Mouse (Mus musculus) midbrain, embryonic 16.5 days (tissue): ENCODE results near the gene Capn5. TPM values are rescaled to one million over a fixed set of nuclear protein-coding genes. Genes with fewer than 3 reads are reported as not detected.
A peak's percentile ranks its signal among the peaks of the same experiment; 100 is the strongest.

Source experiments
- ATAC-seq: fragments of 200-750 bp; cut with Nextera tagmentation; 2 replicates; pipeline ENCODE4 v1.8.0; 2017; ENCODE audit warnings: moderate TSS enrichment
- H3K27ac ChIP-seq: fragments of 300-500 bp; sonication (generic); 2 replicates; pipeline ENCODE4 v1.5.1; 2014; ENCODE audit warnings: mild to moderate bottlenecking, low read length, mixed read lengths
- H3K27me3 ChIP-seq: fragments of 300-500 bp; sonication (generic); 2 replicates; pipeline ENCODE4 v1.6.1; 2014; ENCODE audit warnings: low read depth, low read length, mixed read lengths; ENCODE audit not compliant: control insufficient read depth, insufficient read depth
- H3K36me3 ChIP-seq: fragments of 300-500 bp; sonication (generic); 2 replicates; pipeline ENCODE4 v1.6.1; 2014; ENCODE audit warnings: mild to moderate bottlenecking, low read length, moderate library complexity, mixed read lengths; ENCODE audit not compliant: control insufficient read depth, insufficient read depth
- H3K4me1 ChIP-seq: fragments of 300-500 bp; sonication (generic); 2 replicates; pipeline ENCODE4 v1.6.1; 2014; ENCODE audit warnings: mild to moderate bottlenecking, low read length, mixed read lengths; ENCODE audit not compliant: control insufficient read depth, insufficient read depth
- H3K4me2 ChIP-seq: fragments of 300-500 bp; sonication (generic); 2 replicates; pipeline ENCODE4 v1.6.1; 2014; ENCODE audit warnings: mild to moderate bottlenecking, low read length, mixed read lengths
- H3K4me3 ChIP-seq: fragments of 300-500 bp; sonication (generic); 2 replicates; pipeline ENCODE4 v1.5.1; 2014; ENCODE audit warnings: low read depth, mild to moderate bottlenecking, low read length, moderate library complexity, mixed read lengths
- H3K9ac ChIP-seq: fragments of 300-500 bp; sonication (generic); 2 replicates; pipeline ENCODE4 v1.6.1; 2014; ENCODE audit warnings: low read depth, low read length, mixed read lengths
- H3K9me3 ChIP-seq: fragments of 300-500 bp; sonication (generic); replicated peaks from 2 replicates; pipeline ENCODE4 v1.6.1; 2014; ENCODE audit warnings: mild to moderate bottlenecking, low read length, mixed read lengths; ENCODE audit not compliant: control insufficient read depth, poor library complexity, severe bottlenecking
- WGBS: fragments of 180-500 bp; shearing (Covaris S2); extraction: QIAGEN DNeasy Blood & Tissue Kit; methylation state at CpG from one replicate; pipeline ENCODE4 v1.1.7; 2014; 5-methylcytosine and 5-hydroxymethylcytosine counted together
- polyA plus RNA-seq: library from polyadenylated mRNA; unstranded; fragments of >200 nt; fragmentation: Nextera tagmentation; extraction: Ambion mirVana; gene quantifications from 2 replicates; pipeline ENCODE4 v1.2.1, GENCODE M21; 2015

The Capn5 gene
- polyA plus RNA-seq, 1 experiment from 2014 or later, result 23.5 TPM

DNA sequence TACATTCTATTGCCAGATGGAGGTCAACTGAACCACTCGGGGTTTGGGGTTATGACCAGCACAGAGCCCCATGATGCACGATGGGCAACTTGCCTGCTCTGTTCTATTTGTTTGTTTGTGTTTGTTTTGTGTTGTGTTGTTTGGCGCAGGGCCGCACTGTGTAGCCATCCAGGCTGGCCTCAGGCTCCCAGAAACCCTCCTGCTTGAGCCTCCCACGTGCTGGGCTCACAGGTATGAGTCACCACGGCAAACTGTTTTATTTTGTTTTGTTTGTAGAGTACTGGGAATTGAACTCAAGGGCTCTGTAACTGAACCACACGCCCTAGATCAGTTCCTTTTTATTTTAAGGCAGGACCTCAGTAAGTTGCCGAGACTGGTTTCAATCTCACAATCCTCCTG, 31.6 kb downstream of the Capn5 start:
- no peak for ATAC-seq
- Histone ChIP-seq H3K4me1 (peaks cover 9% of the 10 kb centered on the region), H3K36me3 (no peaks in the 10 kb centered on the region), H3K4me2 (no peak overlapping the region), H3K27me3 (no peaks in the 10 kb centered on the region), H3K27ac (no peak overlapping the region), H3K9me3 (no peaks in the 10 kb centered on the region), H3K4me3 (no peak overlapping the region), H3K9ac (no peak overlapping the region)
- 85% methylated on average over 8 of the region's 8 CpGs for WGBS

DNA sequence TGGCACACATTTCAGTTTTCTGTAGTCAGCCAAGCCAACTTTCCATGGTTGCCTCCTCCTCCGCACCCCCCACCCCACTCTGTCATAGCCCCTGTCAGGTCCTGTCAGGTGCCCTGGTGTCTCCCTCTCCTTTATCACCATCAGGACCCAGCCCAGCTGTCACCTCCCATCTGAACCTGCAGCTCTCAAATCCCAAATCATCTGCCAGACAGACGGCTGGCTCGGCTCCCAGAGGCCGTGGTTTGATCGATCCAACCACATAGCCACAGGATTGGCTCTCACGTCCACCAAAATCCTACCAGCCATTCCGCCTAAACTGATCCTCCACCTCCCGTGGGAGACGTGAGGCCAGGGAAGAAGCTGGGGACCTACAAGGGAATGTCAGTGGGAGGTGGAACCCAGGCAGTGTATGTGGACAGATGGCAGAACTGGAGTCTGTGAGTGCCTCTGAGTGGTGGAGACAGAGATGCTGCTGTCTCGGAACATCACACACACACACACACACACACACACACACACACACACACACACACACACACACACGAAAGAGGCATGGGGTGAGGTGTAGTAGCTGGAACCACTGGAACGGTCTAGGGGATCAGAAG, 32.1 kb downstream of the Capn5 start:
- ATAC-seq, result no peak

DNA sequence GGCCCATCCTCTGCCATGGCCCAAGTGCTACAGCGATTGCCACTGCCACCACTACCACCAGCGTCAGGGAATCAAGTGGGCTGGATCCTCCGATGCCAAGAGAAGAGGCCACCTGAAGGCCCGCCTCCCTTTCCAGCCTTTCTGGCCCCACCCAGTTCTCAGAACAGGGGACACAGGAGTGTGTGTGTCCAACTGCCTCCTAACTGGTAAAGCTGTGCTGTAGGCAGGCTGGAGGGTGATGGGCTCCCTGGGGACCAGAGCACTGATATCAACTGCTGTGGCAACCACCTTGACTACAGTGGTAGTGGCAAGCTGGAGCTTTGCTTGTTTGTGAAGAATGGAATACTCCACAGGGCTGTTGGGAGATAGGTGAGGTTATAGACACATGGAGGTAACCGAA, 32.7 kb downstream of the Capn5 start, which contains the start of gene Omp:
Omp (minus strand) TSS at position 101 of the 400 bp plus-strand sequence.
- 89% methylated on average over 5 of the region's 5 CpGs for WGBS
- no peak within 1 kb of the TSS for H3K4me3 ChIP-seq
- no peaks in the 10 kb centered on the region for H3K9me3 ChIP-seq
- no peak within 1 kb of the TSS for H3K9ac ChIP-seq
- no peak for ATAC-seq
- peaks cover 10% of the 10 kb centered on the region for H3K4me1 ChIP-seq
- no peaks in the 10 kb centered on the region for H3K36me3 ChIP-seq
- no peak within 1 kb of the TSS for H3K27ac ChIP-seq
- H3K27me3 ChIP-seq, result no peaks in the 10 kb centered on the region
- H3K4me2 ChIP-seq, result no peak within 1 kb of the TSS

More for the DNA sequence above, 32.1 kb downstream of the Capn5 start:
- Histone ChIP-seq H3K4me3 (no peak overlapping the region), H3K4me1 (peaks cover 10% of the 10 kb centered on the region), H3K36me3 (no peaks in the 10 kb centered on the region), H3K9ac (no peak overlapping the region), H3K27ac (no peak overlapping the region), H3K4me2 (no peak overlapping the region), H3K27me3 (no peaks in the 10 kb centered on the region), H3K9me3 (no peaks in the 10 kb centered on the region)
- 81% methylated on average over 11 of the region's 12 CpGs for WGBS

DNA sequence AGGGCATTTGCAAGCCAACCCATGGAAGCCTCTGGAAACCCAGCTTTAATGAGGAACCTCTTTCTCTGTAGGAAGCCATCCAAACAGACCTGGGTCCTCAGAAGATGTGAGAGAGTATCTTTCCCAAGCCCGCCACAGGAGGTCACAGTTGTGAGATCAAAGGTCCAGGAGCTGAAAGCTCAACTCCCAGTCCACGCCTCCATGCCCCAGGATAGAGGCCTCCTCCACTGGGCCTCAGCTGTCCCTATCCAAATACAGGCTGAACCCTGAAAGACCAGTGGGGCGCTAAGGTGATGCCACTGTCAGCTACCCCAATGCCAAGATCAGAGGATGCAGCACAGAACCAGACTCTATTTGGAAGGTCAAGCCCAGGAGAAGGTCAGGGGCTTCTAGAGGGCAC, 35.4 kb downstream of the Capn5 start:
- no peak overlapping the region for H3K4me2 ChIP-seq
- WGBS, result 31% methylated on average over 3 of the region's 3 CpGs
- no peak overlapping the region for H3K4me3 ChIP-seq
- no peak for ATAC-seq
- H3K4me1 ChIP-seq, result peaks cover 3% of the 10 kb centered on the region; the same call in 1 of the 2 replicates
- no peaks in the 10 kb centered on the region for H3K27me3 ChIP-seq
- H3K9me3 ChIP-seq, result no peaks in the 10 kb centered on the region
- H3K27ac ChIP-seq, result no peak overlapping the region
- no peaks in the 10 kb centered on the region for H3K36me3 ChIP-seq
- H3K9ac ChIP-seq, result no peak overlapping the region

DNA sequence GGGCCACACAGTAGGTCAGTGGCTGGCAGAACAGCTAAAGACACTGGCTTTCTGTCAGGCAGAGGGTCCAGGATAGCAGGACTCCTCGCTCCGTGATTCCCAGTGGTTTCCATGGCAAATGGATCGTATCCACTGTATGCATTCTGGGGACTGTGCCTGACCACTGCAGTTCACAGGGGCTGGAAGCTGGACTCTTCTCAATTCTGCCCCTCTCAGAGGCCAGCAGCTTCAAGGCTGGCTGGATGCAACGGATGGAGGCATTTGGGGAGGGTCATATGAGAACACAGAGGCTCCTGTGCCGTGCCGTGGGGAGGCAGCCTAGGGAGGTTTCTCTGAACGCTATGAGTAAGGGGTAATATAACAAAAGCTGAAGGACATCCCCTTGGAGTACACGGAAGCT, 35.8 kb downstream of the Capn5 start:
- WGBS, result 26% methylated on average over 8 of the region's 8 CpGs
- H3K27ac ChIP-seq, result no peak overlapping the region
- H3K4me3 ChIP-seq, result no peak overlapping the region
- H3K36me3 ChIP-seq, result no peaks in the 10 kb centered on the region
- H3K4me2 ChIP-seq, result no peak overlapping the region
- H3K27me3 ChIP-seq, result no peaks in the 10 kb centered on the region
- H3K9me3 ChIP-seq, result no peaks in the 10 kb centered on the region
- peak; percentile 29; the same call in 1 of the 2 replicates for ATAC-seq
- H3K9ac ChIP-seq, result no peak overlapping the region
- peaks cover 3% of the 10 kb centered on the region; the same call in 1 of the 2 replicates for H3K4me1 ChIP-seq

DNA sequence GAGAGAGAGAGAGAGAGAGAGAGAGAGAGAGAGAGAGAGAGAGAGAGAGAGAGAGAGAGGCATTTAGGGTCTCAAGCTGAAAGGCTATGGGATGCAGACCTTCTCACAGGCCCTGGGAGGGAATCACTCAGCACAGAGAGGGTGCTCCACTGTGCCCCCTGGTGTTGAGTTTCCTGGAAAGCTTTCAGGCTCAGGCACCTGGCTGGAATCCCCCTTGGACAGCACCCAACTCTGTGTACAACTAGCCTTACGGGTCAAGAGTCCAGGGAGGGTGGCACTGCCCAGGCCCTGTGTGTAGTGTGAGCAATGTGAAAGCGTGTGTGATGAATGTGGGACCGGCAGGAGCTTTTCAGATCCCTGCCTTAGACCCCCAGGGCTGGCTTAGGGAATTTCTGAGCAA, 36.9 kb downstream of the Capn5 start:
- Histone ChIP-seq H3K9me3 (no peaks in the 10 kb centered on the region), H3K4me2 (no peak overlapping the region), H3K9ac (no peak overlapping the region), H3K4me3 (no peak overlapping the region), H3K36me3 (no peaks in the 10 kb centered on the region), H3K4me1 (peaks cover 3% of the 10 kb centered on the region; the same call in 1 of the 2 replicates), H3K27me3 (no peaks in the 10 kb centered on the region), H3K27ac (peak overlapping the region; percentile 6; the same call in 1 of the 2 replicates)
- ATAC-seq, result no peak
- WGBS, result 56% methylated on average over 3 of the region's 3 CpGs

DNA sequence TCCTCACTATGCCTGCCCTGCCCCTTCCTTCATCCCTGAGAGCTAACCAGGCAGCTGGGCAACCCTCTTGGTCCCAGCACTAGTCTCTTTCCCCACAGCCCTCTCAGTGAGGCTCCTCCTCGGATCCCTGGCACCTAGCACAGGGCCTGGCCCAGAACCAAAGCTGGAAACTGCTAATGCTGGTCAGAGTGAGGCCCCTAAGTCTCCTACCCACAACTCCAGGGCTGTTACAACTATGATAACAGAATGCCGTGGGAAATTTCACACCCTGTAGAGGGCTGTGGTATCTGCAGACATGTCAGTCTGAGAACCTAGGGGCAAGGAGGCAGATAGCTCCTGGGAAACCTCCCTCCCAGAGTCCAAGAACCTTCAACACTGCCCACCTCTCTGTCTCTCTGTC, 37.5 kb downstream of the Capn5 start:
- Histone ChIP-seq H3K9me3 (no peaks in the 10 kb centered on the region), H3K9ac (no peak overlapping the region), H3K4me1 (peaks cover 3% of the 10 kb centered on the region; the same call in 1 of the 2 replicates), H3K36me3 (no peaks in the 10 kb centered on the region), H3K27ac (no peak overlapping the region), H3K4me3 (no peak overlapping the region), H3K4me2 (no peak overlapping the region), H3K27me3 (no peaks in the 10 kb centered on the region)
- no peak for ATAC-seq
- WGBS, result 58% methylated on average over 2 of the region's 2 CpGs

DNA sequence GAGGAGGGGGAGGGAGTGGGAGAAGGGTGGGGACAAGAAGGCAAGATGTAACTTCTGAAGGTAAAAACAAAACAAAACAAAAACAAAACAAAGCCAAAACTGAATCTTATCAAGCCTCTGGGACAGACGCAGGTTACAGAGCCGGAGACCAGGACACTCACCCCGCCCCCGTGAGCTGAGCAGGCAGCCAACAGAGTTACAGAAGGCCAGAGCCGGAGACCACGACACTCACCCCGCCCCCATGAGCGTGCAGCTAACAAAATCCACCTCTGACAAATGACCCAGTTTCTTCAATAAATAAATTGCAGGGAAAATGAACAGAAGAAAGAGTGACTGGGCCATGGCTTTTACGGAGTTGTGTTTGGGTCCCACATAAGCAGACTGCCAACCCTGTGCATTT, 38.9 kb downstream of the Capn5 start:
- Histone ChIP-seq H3K4me2 (no peak overlapping the region), H3K4me1 (peaks cover 3% of the 10 kb centered on the region; the same call in 1 of the 2 replicates), H3K9ac (no peak overlapping the region), H3K36me3 (no peaks in the 10 kb centered on the region), H3K9me3 (no peaks in the 10 kb centered on the region), H3K4me3 (no peak overlapping the region), H3K27me3 (no peaks in the 10 kb centered on the region), H3K27ac (no peak overlapping the region)
- no peak for ATAC-seq
- 17% methylated on average over 9 of the region's 9 CpGs for WGBS

DNA sequence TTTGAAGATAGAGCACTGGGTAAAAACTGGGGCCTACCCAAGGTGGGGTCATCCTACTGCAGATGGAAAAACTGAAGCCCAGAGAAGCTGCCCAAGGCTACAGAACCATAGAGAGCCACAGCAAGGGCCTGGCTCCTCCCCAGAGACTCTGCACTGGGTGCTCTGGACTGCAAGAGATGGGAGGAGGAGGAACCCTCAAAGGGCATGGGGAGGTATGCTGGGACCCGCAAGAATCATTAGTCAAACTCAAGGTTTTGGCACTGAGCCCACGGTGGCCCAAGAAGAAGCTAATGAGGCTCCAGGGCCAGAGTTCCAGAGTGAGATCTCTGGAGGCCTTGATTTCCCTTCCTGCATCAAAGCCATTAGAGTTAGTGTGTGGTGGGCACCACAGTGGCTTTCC, 40.1 kb downstream of the Capn5 start:
- no peaks in the 10 kb centered on the region for H3K9me3 ChIP-seq
- no peak for ATAC-seq
- H3K4me2 ChIP-seq, result no peak overlapping the region
- no peak overlapping the region for H3K27ac ChIP-seq
- no peak overlapping the region for H3K9ac ChIP-seq
- no peaks in the 10 kb centered on the region for H3K36me3 ChIP-seq
- H3K4me3 ChIP-seq, result no peak overlapping the region
- peaks cover 3% of the 10 kb centered on the region; the same call in 1 of the 2 replicates for H3K4me1 ChIP-seq
- 63% methylated on average over 2 of the region's 2 CpGs for WGBS
- H3K27me3 ChIP-seq, result no peaks in the 10 kb centered on the region
